Mouse (Mus musculus): ENCODE results near the gene 4930539E08Rik. TPM values are rescaled to one million over a fixed set of nuclear protein-coding genes. Genes with fewer than 3 reads are reported as not detected.

4930539E08Rik gene
- polyA plus RNA-seq, 1 experiment from 2014 or later, result 0.06 TPM

GRCm38 (mm10) chr17:28872322-28872721 is 42.8 kb downstream of the 4930539E08Rik start:
- Histone ChIP-seq H3K4me1 (replicated peaks) (peaks cover 11% of the 10 kb centered on the region), H3K27me3 (replicated peaks) (0 out of 2 replicates have a peak, but pooled peaks cover 4% of the 10 kb centered on the region), H3K4me2 (no peak overlapping the region), H3K27ac (ENCODE audit: poor library complexity, severe bottlenecking) (no peak overlapping the region), H3K9ac (no peak overlapping the region), H3K9me3 (replicated peaks) (no peaks in the 10 kb centered on the region), H3K36me3 (no peaks in the 10 kb centered on the region), H3K4me3 (no peak overlapping the region)
- ATAC-seq (ENCODE audit: insufficient number of reproducible peaks, low FRiP score), result no peak
- WGBS, result 80% methylated on average over 7 of the region's 7 CpGs

GRCm38 (mm10) chr17:28871831-28872230 is 43.3 kb downstream of the 4930539E08Rik start:
- Histone ChIP-seq H3K27me3 (replicated peaks) (no peaks in the 10 kb centered on the region), H3K4me1 (replicated peaks) (peaks cover 11% of the 10 kb centered on the region), H3K27ac (ENCODE audit: poor library complexity, severe bottlenecking) (no peak overlapping the region), H3K36me3 (no peaks in the 10 kb centered on the region), H3K4me2 (no peak overlapping the region), H3K4me3 (no peak overlapping the region), H3K9ac (no peak overlapping the region), H3K9me3 (replicated peaks) (no peaks in the 10 kb centered on the region)
- WGBS, result 77% methylated on average over 11 of the region's 11 CpGs
- no peak for ATAC-seq (ENCODE audit: insufficient number of reproducible peaks, low FRiP score)

DNA sequence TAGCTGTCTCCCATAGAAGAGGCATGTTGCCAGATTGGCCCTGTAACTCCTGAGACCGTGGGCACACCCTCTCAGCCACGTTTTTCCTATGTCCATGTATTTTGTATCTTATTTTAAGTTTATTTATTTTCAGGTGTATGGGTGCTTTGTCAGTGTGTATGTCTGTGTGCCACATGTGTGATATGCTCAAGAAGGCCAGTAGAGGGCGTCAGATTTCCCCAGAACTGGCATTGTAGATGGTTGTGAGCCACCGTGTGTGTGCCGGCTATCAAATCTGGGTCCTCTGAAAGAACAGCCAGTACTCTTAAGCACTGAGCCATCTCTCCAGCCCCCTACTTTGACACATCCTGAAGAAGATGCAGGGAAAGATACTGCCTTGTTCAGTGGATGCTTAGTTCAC is 44.7 kb downstream of the 4930539E08Rik start:
- WGBS, result 63% methylated on average over 5 of the region's 5 CpGs
- H3K4me1 ChIP-seq (replicated peaks), result peaks cover 8% of the 10 kb centered on the region

DNA sequence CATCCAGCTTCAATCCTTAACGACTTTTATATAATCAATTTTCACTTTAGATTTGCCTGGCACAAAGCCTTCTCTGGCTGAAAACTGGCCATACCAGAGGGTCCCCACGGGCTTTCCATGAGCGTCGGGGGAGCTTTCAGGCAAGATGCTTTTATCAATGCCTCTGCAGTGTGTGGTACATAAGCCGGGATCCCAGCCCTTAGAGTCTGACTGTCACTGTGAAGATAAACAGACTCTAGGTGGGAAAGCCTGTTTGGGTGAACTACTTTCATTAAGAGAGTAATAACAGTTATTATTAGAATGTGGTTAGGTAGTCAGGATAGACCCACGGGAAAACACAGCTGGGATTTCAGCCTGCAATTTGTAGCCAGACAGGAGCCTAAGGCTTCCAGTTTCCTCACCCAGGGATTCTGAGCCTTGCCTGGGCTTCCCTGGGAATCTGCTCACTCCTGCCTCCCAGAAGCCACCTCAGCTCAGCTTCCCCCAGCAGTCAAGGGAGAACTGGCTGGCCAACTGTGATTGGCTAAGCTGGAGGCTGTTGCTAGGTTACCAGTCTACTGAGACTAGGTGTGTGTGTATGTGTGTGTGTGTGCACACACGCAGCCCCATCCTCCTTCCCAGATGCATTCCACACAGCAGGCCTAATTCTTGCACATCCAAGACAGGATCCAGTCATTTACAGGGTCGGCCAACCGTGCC is 45.6 kb downstream of the 4930539E08Rik start:
- Histone ChIP-seq H3K4me1 (replicated peaks) (no peaks in the 10 kb centered on the region), H3K27me3 (replicated peaks) (no peaks in the 10 kb centered on the region), H3K4me2 (no peak overlapping the region), H3K9me3 (replicated peaks) (no peaks in the 10 kb centered on the region), H3K27ac (ENCODE audit: poor library complexity, severe bottlenecking) (no peak overlapping the region), H3K9ac (no peak overlapping the region), H3K36me3 (no peaks in the 10 kb centered on the region), H3K4me3 (no peak overlapping the region)
- WGBS, result 47% methylated on average over 9 of the region's 9 CpGs
- ATAC-seq (ENCODE audit: insufficient number of reproducible peaks, low FRiP score), result no peak

More for the DNA sequence above, 44.7 kb downstream of the 4930539E08Rik start:
- Histone ChIP-seq H3K9ac (no peak overlapping the region), H3K4me3 (no peak overlapping the region), H3K9me3 (replicated peaks) (no peaks in the 10 kb centered on the region), H3K27ac (ENCODE audit: poor library complexity, severe bottlenecking) (no peak overlapping the region), H3K27me3 (replicated peaks) (no peaks in the 10 kb centered on the region), H3K4me2 (no peak overlapping the region), H3K36me3 (no peaks in the 10 kb centered on the region)
- no peak for ATAC-seq (ENCODE audit: insufficient number of reproducible peaks, low FRiP score)

GRCm38 (mm10) chr17:28867381-28867780 is 47.7 kb downstream of the 4930539E08Rik start:
- 81% methylated on average over 4 of the region's 4 CpGs for WGBS
- ATAC-seq (ENCODE audit: insufficient number of reproducible peaks, low FRiP score), result no peak
- H3K27ac ChIP-seq (ENCODE audit: poor library complexity, severe bottlenecking), result no peak overlapping the region
- H3K4me2 ChIP-seq, result no peak overlapping the region
- no peak overlapping the region for H3K9ac ChIP-seq
- no peak overlapping the region for H3K4me3 ChIP-seq
- no peaks in the 10 kb centered on the region for H3K4me1 ChIP-seq (replicated peaks)
- H3K9me3 ChIP-seq (replicated peaks), result no peaks in the 10 kb centered on the region
- no peaks in the 10 kb centered on the region for H3K27me3 ChIP-seq (replicated peaks)
- H3K36me3 ChIP-seq, result no peaks in the 10 kb centered on the region

- no peak overlapping the region for H3K9ac ChIP-seq
- H3K27ac ChIP-seq (ENCODE audit: poor library complexity, severe bottlenecking), result no peak overlapping the region
- H3K4me2 ChIP-seq, result no peak overlapping the region
- no peaks in the 10 kb centered on the region for H3K36me3 ChIP-seq
- ATAC-seq (ENCODE audit: insufficient number of reproducible peaks, low FRiP score), result no peak
- H3K4me3 ChIP-seq, result no peak overlapping the region
- no peaks in the 10 kb centered on the region for H3K4me1 ChIP-seq (replicated peaks)
- no peaks in the 10 kb centered on the region for H3K27me3 ChIP-seq (replicated peaks)
- H3K9me3 ChIP-seq (replicated peaks), result no peaks in the 10 kb centered on the region
Observed at GRCm38 (mm10) chr17:28866921-28867320, 48.2 kb downstream of the 4930539E08Rik start.

DNA sequence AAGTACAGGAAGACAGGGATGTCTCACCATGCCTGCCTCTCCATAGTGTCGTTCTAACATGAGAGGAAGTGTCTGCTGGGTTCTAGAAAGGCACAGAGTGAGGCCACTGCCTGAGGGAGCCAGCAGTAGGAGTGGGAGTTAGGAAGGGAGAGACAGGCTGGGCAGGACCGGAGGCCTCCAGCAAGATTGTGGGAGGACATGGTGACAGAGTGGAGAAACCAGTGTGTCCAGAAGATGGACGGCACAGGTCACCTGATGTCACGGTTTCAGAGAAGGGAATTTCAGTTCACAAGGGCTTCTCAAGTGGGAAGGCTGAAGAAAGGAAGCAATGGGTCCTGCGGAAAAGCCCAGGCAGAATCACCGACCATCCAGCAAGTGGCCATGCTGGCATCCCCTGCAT is 50.7 kb downstream of the 4930539E08Rik start:
- no peak overlapping the region for H3K4me2 ChIP-seq
- H3K9ac ChIP-seq, result no peak overlapping the region
- H3K4me1 ChIP-seq (replicated peaks), result no peaks in the 10 kb centered on the region
- H3K27ac ChIP-seq (ENCODE audit: poor library complexity, severe bottlenecking), result no peak overlapping the region
- H3K27me3 ChIP-seq (replicated peaks), result no peaks in the 10 kb centered on the region
- ATAC-seq (ENCODE audit: insufficient number of reproducible peaks, low FRiP score), result no peak
- 71% methylated on average over 6 of the region's 6 CpGs for WGBS
- no peak overlapping the region for H3K4me3 ChIP-seq
- no peaks in the 10 kb centered on the region for H3K9me3 ChIP-seq (replicated peaks)
- no peaks in the 10 kb centered on the region for H3K36me3 ChIP-seq

DNA sequence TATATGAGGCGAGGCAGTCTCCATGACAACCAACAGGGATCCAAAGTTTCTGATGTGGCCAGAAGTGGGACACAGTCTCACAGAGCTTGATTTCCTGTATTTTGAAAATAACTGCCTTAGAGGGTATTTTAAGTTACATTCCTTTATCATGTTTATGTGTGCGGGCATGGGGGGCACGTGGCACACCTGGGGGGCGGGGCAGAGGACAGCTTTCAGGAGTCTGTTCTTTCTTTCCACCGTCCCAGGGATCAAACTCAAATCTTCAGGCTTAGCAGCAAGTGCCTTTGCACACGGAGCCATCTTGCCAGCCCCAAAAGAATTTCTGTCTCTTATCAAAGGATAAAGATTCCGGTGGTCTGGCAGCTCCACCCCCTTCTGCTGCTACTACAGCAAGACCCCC is 51.2 kb downstream of the 4930539E08Rik start:
- H3K9me3 ChIP-seq (replicated peaks), result no peaks in the 10 kb centered on the region
- H3K4me1 ChIP-seq (replicated peaks), result no peaks in the 10 kb centered on the region
- no peak for ATAC-seq (ENCODE audit: insufficient number of reproducible peaks, low FRiP score)
- H3K36me3 ChIP-seq, result no peaks in the 10 kb centered on the region
- H3K9ac ChIP-seq, result no peak overlapping the region
- WGBS, result 55% methylated on average over 7 of the region's 7 CpGs
- H3K27me3 ChIP-seq (replicated peaks), result no peaks in the 10 kb centered on the region
- no peak overlapping the region for H3K4me2 ChIP-seq
- H3K4me3 ChIP-seq, result no peak overlapping the region
- H3K27ac ChIP-seq (ENCODE audit: poor library complexity, severe bottlenecking), result no peak overlapping the region

- Histone ChIP-seq H3K4me1 (replicated peaks) (no peaks in the 10 kb centered on the region), H3K4me2 (no peak within 1 kb of the TSS), H3K9me3 (replicated peaks) (peaks cover 18% of the 10 kb centered on the region), H3K4me3 (no peak within 1 kb of the TSS), H3K27ac (ENCODE audit: poor library complexity, severe bottlenecking) (no peak within 1 kb of the TSS), H3K9ac (no peak within 1 kb of the TSS), H3K27me3 (replicated peaks) (no peaks in the 10 kb centered on the region), H3K36me3 (no peaks in the 10 kb centered on the region)
- no peak for ATAC-seq (ENCODE audit: insufficient number of reproducible peaks, low FRiP score)
- WGBS, result 33% methylated on average over 12 of the region's 12 CpGs
Observed at GRCm38 (mm10) chr17:28858205-28858604, 56.9 kb downstream of the 4930539E08Rik start, which contains the start of gene Pnpla1. Gene Pnpla1 (plus strand): TSS chr17:28858411.

GRCm38 (mm10) chr17:28856030-28856429 is 59.1 kb downstream of the 4930539E08Rik start:
- H3K9ac ChIP-seq, result no peak overlapping the region
- 64% methylated on average over 3 of the region's 3 CpGs for WGBS
- ATAC-seq (ENCODE audit: insufficient number of reproducible peaks, low FRiP score), result no peak

GRCm38 (mm10) chr17:28855166-28855885 is 59.8 kb downstream of the 4930539E08Rik start:
- Histone ChIP-seq H3K27ac (ENCODE audit: poor library complexity, severe bottlenecking) (no peak overlapping the region), H3K36me3 (no peaks in the 10 kb centered on the region), H3K9ac (no peak overlapping the region), H3K4me2 (no peak overlapping the region), H3K4me3 (no peak overlapping the region), H3K27me3 (replicated peaks) (no peaks in the 10 kb centered on the region), H3K4me1 (replicated peaks) (no peaks in the 10 kb centered on the region), H3K9me3 (replicated peaks) (peaks cover 21% of the 10 kb centered on the region)
- WGBS, result 70% methylated on average over 9 of the region's 9 CpGs
- ATAC-seq (ENCODE audit: insufficient number of reproducible peaks, low FRiP score), result no peak

More at GRCm38 (mm10) chr17:28856030-28856429, 59.1 kb downstream of the 4930539E08Rik start:
- H3K36me3 ChIP-seq, result no peaks in the 10 kb centered on the region
- no peak overlapping the region for H3K4me2 ChIP-seq
- H3K27ac ChIP-seq (ENCODE audit: poor library complexity, severe bottlenecking), result no peak overlapping the region
- no peaks in the 10 kb centered on the region for H3K4me1 ChIP-seq (replicated peaks)
- H3K4me3 ChIP-seq, result no peak overlapping the region
- H3K27me3 ChIP-seq (replicated peaks), result no peaks in the 10 kb centered on the region
- H3K9me3 ChIP-seq (replicated peaks), result peaks cover 21% of the 10 kb centered on the region

Data from heart, embryonic 12.5 days (tissue).